Mouse (Mus musculus) liver, embryonic 16.5 days (tissue): ENCODE results near the gene Slc2a3. TPM values are rescaled to one million over a fixed set of nuclear protein-coding genes. Genes with fewer than 3 reads are reported as not detected.
A peak's percentile ranks its signal among the peaks of the same experiment; 100 is the strongest.
"Not testable (repeated sequence)": the region's sequence is repeated elsewhere in the genome, so short reads cannot be mapped to it uniquely, and the experiment has no call there.

Source experiments
- ATAC-seq: fragments of 200-750 bp; cut with Nextera tagmentation; 2 replicates; pipeline ENCODE4 v1.8.0; 2017; ENCODE audit warnings: low read depth, mild to moderate bottlenecking, moderate number of reproducible peaks, moderate library complexity
- H3K27ac ChIP-seq: fragments of 300-500 bp; sonication (generic); 2 replicates; pipeline ENCODE4 v1.5.1; 2014; ENCODE audit warnings: mild to moderate bottlenecking, low read length
- H3K27me3 ChIP-seq: fragments of 300-500 bp; sonication (generic); 2 replicates; pipeline ENCODE4 v1.6.1; 2014; ENCODE audit warnings: low read depth, low read length, mixed read lengths; ENCODE audit not compliant: control insufficient read depth, insufficient read depth
- H3K36me3 ChIP-seq: fragments of 300-500 bp; sonication (generic); 2 replicates; pipeline ENCODE4 v1.6.1; 2014; ENCODE audit warnings: mild to moderate bottlenecking; ENCODE audit not compliant: control insufficient read depth, insufficient read depth
- H3K4me1 ChIP-seq: fragments of 300-500 bp; sonication (generic); 2 replicates; pipeline ENCODE4 v1.6.1; 2014; ENCODE audit warnings: low read depth, low read length, mixed read lengths; ENCODE audit not compliant: control insufficient read depth
- H3K4me2 ChIP-seq: fragments of 300-500 bp; sonication (generic); 2 replicates; pipeline ENCODE4 v1.6.1; 2014; ENCODE audit warnings: low read depth, low read length, mixed read lengths
- H3K4me3 ChIP-seq: fragments of 300-500 bp; sonication (generic); 2 replicates; pipeline ENCODE4 v1.5.1; 2014; ENCODE audit warnings: low read depth, mild to moderate bottlenecking, low read length
- H3K9ac ChIP-seq: fragments of 300-500 bp; sonication (generic); 2 replicates; pipeline ENCODE4 v1.6.1; 2014; ENCODE audit warnings: low read depth, low read length
- H3K9me3 ChIP-seq: fragments of 300-500 bp; sonication (generic); replicated peaks from 2 replicates; pipeline ENCODE4 v1.6.1; 2016; ENCODE audit warnings: low read length; ENCODE audit not compliant: control insufficient read depth
- WGBS: fragments of 180-500 bp; shearing (Covaris S2); extraction: QIAGEN DNeasy Blood & Tissue Kit; methylation state at CpG from one replicate; pipeline ENCODE4 v1.1.7; 2014; ENCODE audit not compliant: insufficient replicate concordance; 5-methylcytosine and 5-hydroxymethylcytosine counted together
- polyA plus RNA-seq: library from polyadenylated mRNA; unstranded; fragments of >200 nt; fragmentation: Nextera tagmentation; extraction: Ambion mirVana; gene quantifications from 2 replicates; pipeline ENCODE4 v1.2.1, GENCODE M21; 2015

Slc2a3 gene
- polyA plus RNA-seq, 1 experiment from 2014 or later, result 13.0 TPM

DNA sequence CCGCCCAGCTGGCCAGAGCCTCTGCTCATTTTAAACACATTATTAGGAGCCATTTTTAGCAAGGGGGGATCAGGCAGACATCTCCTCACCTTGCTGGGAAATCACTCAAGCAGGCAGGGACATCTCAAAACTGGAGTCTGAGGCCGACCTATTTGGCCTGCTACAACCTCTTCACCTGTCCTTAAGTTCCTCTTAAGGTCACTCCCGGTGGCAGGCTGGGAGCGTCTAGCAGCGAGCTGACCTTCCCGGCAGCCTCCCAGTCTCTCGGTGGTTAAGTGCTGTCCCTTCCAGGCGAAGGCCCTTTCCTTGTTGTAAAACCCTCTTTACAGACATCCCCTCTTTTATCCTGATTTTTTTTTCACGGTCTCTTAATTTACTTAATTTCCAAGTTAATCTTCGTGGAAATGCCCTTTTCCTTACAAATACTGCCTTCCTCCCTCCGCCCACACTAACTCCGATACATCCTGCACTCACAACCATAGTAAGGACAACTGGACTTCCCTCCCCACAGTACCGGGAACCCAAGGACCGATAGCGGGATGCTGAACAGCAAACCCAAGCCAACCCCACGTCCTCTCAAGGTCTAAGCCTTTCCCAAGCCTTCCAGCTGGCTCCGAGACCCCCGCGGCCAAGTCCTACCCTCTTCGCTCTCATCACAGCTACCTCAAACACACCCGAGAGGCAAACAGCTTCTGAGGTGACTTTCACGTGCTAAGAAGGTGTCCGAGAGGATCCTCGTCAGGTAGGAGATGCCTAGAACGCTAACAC, 59.8 kb downstream of the Slc2a3 start:
- Histone ChIP-seq H3K4me2 (peak overlapping the region; percentile 45), H3K9me3 (no peaks in the 10 kb centered on the region), H3K27ac (no peak overlapping the region), H3K9ac (peak overlapping the region; percentile 46; the same call in 1 of the 2 replicates), H3K36me3 (no peaks in the 10 kb centered on the region), H3K27me3 (peaks cover 31% of the 10 kb centered on the region), H3K4me1 (peaks cover 5% of the 10 kb centered on the region; the same call in 1 of the 2 replicates), H3K4me3 (peak overlapping the region; percentile 54)
- ATAC-seq, result no peak
- 7% methylated on average over 25 of the region's 25 CpGs for WGBS

DNA sequence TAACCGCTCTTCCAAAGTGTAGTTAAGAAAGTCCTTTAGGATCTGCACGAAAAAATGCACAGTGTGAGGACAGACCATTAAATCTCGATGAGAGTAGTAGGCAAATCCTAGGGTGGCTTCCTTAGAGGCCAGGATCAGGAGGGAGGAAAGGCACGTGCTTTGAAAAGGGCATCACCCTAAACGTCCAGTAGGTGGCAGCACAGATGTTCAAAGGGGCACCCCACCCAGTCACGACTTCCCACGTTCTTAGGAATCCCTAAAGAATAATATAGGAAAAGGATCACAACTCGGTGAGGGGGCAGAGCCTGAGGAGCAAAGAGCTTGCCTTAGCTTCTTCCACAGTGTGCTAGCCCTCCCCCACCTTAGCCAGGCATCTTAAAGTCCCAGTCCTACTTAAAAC, 61.5 kb downstream of the Slc2a3 start:
- Histone ChIP-seq H3K4me1 (peaks cover 5% of the 10 kb centered on the region; the same call in 1 of the 2 replicates), H3K36me3 (no peaks in the 10 kb centered on the region), H3K27me3 (peaks cover 31% of the 10 kb centered on the region), H3K27ac (no peak overlapping the region), H3K4me3 (no peak overlapping the region), H3K9ac (no peak overlapping the region), H3K9me3 (no peaks in the 10 kb centered on the region), H3K4me2 (0 out of 2 replicates have a peak overlapping the region, but pooled peaks have one; percentile 13)
- peak; percentile 43; the same call in 1 of the 2 replicates for ATAC-seq
- 11% methylated on average over 8 of the region's 8 CpGs for WGBS

DNA sequence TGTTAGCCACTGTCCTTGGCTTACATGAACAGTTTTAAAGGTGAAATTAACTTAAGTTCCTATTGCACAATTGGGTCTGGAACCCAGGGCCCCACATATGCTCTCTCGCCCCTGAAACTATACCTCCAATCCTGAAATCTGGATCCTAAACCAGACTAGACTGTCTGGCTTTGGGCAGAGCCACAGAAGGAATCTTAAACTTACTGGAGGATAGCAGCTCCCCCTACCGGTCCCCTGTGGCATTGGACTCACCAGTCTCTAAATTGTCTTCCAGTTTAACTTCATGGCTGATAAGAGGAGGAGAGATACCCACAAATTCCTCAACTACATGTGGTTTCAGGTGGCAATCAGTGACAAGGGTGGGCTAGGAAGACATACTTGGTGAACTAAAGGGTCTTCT, 81.5 kb downstream of the Slc2a3 start:
- no peaks in the 10 kb centered on the region for H3K9me3 ChIP-seq
- H3K4me3 ChIP-seq, result no peak overlapping the region
- no peak for ATAC-seq
- no peaks in the 10 kb centered on the region for H3K4me1 ChIP-seq
- no peak overlapping the region for H3K9ac ChIP-seq
- no peaks in the 10 kb centered on the region for H3K27me3 ChIP-seq
- 12% methylated on average over 2 of the region's 2 CpGs for WGBS
- no peak overlapping the region for H3K4me2 ChIP-seq
- H3K27ac ChIP-seq, result no peak overlapping the region
- no peaks in the 10 kb centered on the region for H3K36me3 ChIP-seq

DNA sequence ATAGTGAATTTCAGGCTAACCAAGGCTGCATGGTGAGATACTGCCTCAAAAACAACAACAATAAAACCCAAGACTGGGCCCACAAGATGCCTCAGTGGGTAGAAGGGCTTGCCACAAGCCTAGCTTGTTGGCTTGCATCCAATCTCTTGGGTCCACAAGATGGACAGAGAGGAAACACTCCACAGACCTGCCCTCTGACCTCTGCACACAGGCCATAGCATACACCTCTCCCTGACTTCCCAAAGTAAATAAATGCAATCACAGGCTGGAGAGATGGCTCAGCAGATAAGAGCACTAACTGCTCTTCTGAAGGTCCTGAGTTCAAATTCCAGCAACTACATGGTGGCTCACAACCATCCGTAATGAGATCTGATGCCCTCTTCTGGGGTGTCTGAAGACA, 83.2 kb downstream of the Slc2a3 start:
- not testable (repeated sequence) for H3K4me1 ChIP-seq, H3K9ac ChIP-seq, H3K4me2 ChIP-seq, H3K27me3 ChIP-seq, H3K27ac ChIP-seq, H3K36me3 ChIP-seq, H3K9me3 ChIP-seq, H3K4me3 ChIP-seq
- WGBS, result 68% methylated on average over 1 of the region's 1 CpGs
- ATAC-seq, result peak; percentile 69

DNA sequence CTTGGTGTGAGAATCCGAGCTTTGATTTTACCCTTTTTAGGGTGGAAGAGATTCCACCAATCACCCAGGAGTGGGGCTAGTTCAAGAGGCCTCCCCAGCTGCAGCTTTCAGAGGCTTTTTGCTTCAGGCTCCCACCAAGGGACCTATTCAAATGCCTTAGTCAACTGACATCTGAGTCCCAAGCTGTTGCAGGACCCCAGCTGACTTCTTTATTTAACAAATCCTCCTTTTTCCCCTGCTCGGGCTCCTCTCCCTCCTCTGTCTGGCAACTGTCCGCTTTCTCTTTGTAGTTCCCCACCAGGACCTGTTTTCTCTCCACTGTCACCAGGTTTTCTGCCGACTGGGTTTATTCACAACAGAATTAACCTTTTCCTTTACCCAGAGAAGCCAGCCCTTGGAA, 85.6 kb downstream of the Slc2a3 start:
- H3K4me1 ChIP-seq, result no peaks in the 10 kb centered on the region
- no peak overlapping the region for H3K4me2 ChIP-seq
- H3K27me3 ChIP-seq, result no peaks in the 10 kb centered on the region
- H3K27ac ChIP-seq, result no peak overlapping the region
- H3K36me3 ChIP-seq, result no peaks in the 10 kb centered on the region
- H3K4me3 ChIP-seq, result no peak overlapping the region
- no peaks in the 10 kb centered on the region for H3K9me3 ChIP-seq
- 27% methylated on average over 4 of the region's 4 CpGs for WGBS
- ATAC-seq, result no peak
- H3K9ac ChIP-seq, result no peak overlapping the region

DNA sequence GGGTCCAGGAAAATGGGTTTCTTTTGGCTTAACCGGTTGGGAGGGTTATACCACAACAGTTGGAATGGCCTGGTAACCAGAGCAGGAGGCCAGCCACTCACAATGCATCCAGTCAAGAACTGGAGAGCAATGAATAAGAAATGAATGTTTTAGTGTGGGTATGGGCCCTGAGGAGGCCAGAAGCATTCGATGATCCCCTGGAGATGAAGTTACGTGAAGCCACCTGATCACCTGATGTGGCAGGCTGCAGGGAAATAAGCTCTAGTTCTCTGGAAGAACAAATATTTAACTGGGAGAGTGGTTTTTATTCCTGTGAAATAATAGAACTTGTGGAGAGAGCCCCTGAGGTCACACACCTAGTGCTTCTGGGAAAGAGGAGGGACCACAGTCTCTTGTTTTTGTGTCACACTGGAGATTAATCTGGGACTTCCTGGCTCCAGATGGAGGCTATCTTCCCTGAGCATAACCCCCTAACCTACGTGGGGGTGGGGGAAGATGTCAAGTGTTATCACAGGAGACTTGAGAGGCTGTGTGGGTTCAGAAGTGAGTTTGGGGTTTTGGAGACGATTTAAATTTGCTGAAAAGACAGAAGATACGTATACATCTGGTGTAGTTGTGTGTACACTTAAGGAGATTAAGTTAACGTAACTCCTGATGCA, 86.6 kb downstream of the Slc2a3 start:
- no peaks in the 10 kb centered on the region for H3K36me3 ChIP-seq
- H3K27me3 ChIP-seq, result no peaks in the 10 kb centered on the region
- H3K4me3 ChIP-seq, result no peak overlapping the region
- WGBS, result 35% methylated on average over 7 of the region's 7 CpGs
- ATAC-seq, result no peak
- no peak overlapping the region for H3K4me2 ChIP-seq
- H3K4me1 ChIP-seq, result no peaks in the 10 kb centered on the region
- no peaks in the 10 kb centered on the region for H3K9me3 ChIP-seq
- no peak overlapping the region for H3K27ac ChIP-seq
- H3K9ac ChIP-seq, result no peak overlapping the region

DNA sequence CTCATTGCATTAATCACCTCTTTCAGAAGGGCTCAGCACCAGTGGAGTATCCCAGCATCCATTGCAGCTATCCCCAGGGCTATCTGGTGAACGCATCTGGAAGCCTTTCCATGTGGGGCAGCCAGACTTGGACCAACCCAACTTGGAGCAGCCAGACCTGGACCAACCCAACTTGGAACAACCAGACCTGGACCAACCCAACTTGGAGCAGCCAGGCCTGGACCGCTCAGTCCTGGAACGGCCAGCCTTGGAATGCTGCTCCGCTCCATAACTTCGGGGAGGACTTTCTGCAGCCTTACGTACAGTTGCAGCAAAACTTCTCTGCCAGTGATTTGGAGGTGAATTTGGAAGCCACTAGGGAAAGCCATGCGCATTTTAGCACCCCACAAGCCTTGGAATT, 88.3 kb downstream of the Slc2a3 start:
- H3K9ac ChIP-seq, H3K4me1 ChIP-seq, H3K27ac ChIP-seq, H3K27me3 ChIP-seq, H3K4me3 ChIP-seq, ATAC-seq, H3K4me2 ChIP-seq, H3K36me3 ChIP-seq, H3K9me3 ChIP-seq: not testable (repeated sequence)
- WGBS, result 75% methylated on average over 7 of the region's 7 CpGs

DNA sequence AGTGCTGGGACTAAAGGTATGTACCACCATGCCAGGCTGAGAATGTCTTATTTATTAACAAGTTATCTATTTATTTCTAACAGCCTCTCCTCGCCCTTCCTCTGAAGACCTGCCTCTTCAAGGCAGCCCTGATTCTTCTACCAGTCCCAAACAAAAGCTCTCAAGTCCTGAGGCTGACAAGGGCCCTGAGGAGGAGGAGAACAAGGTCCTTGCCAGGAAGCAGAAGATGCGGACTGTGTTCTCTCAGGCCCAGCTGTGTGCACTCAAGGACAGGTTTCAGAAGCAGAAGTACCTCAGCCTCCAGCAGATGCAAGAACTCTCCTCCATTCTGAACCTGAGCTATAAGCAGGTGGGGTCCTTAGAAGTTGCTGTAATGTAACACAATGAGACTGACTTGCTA, 90.0 kb downstream of the Slc2a3 start:
- no peak overlapping the region for H3K27ac ChIP-seq
- 44% methylated on average over 2 of the region's 2 CpGs for WGBS
- H3K27me3 ChIP-seq, result no peaks in the 10 kb centered on the region
- no peak overlapping the region for H3K4me3 ChIP-seq
- no peaks in the 10 kb centered on the region for H3K4me1 ChIP-seq
- H3K4me2 ChIP-seq, result no peak overlapping the region
- H3K9ac ChIP-seq, result no peak overlapping the region
- no peaks in the 10 kb centered on the region for H3K9me3 ChIP-seq
- no peak for ATAC-seq
- no peaks in the 10 kb centered on the region for H3K36me3 ChIP-seq

DNA sequence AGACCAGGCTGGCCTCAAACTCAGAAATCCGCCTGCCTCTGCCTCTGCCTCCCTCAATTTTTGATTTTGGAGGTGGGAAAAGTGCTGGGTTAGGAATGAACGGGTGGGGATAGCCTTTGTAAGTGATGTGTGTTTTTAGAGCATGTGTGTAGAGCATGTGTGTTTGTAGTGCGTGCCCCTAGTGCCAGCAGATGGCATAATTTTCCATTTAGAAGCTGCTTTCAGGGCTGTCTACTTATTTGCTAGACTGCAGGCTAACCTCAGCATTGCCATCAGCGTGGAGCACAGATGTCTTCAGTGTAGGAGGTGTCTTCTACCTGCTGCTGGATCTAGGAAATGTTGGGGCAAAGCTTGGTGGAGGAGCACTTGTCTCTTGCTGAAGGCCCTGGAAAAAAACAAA, 92.6 kb downstream of the Slc2a3 start:
- Histone ChIP-seq H3K36me3 (no peaks in the 10 kb centered on the region), H3K9me3 (no peaks in the 10 kb centered on the region), H3K27me3 (no peaks in the 10 kb centered on the region), H3K4me1 (no peaks in the 10 kb centered on the region), H3K27ac (no peak overlapping the region), H3K4me3 (no peak overlapping the region), H3K4me2 (no peak overlapping the region), H3K9ac (no peak overlapping the region)
- no peak for ATAC-seq
- 45% methylated on average over 4 of the region's 4 CpGs for WGBS
